Mouse (Mus musculus) monocyte, adult 5-6 weeks (primary cell): ENCODE measurements around the gene Ube2e1. TPM values are rescaled to one million over a fixed set of nuclear protein-coding genes. Genes with fewer than 3 reads are reported as not detected.

Experiments
- ATAC-seq: fragments of 153-309, 156-312 bp; replicated peaks from 2 replicates; pipeline ENCODE4 v1.8.0; 2017; ENCODE audit warnings: mild to moderate bottlenecking; ENCODE audit not compliant: low TSS enrichment, insufficient number of reproducible peaks, severe bottlenecking, poor library complexity, low FRiP score
- total RNA-seq: library from RNA; stranded (forward); fragments of 200-1000, 200-491, 200-594 nt; gene quantifications from 3 replicates; pipeline ENCODE4 v1.2.3, GENCODE M21; 2017

The Ube2e1 gene
- 44.2 to 61.0 TPM (median 50.6 TPM) in 3 replicates for total RNA-seq

DNA sequence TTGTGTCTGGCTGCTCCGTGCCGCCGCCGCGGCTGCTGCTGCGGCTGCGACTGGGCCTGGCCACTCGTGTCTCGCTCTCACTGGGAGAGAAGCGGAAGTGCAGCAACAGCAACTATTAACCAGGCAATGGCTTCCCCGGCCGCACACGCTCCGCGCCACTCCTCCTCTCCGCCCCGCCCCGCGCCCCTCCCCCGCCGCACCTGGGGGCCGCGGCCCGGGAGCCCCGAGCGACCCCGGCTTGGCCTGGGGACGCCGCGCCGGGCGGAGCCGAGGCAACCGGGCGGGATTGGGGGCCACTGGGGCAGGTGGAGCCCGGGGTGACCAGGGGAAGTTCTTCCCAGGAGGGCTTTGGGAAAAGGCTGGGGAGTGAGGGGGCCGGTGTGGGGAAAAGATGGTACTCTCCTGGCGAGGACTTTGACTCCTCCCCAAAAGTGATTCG is at the start of gene Ube2e1:
Gene Ube2e1 (minus strand): TSS at position 167 of the 439 bp plus-strand sequence.
- ATAC-seq = peak; percentile 91

DNA sequence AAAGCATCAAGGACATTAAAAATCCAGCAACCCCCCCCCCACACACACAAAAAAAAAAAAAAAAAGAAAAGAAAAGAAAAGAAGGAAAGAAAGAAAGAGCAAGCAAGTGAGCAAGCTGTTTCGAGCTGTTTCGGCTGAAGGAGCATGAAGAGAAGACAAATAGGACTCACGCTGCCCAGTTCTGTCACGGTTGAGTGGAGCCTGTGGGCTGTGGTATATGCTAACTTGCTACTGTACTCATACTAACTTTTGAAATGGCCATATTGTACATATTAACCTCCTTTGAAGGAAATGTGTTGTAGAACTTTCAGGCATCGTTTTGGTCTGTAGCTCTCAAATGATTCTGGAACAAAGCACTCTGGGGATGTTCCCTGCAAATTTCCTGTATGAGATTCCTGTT is 48.2 kb upstream of the Ube2e1 start:
- no peak for ATAC-seq

DNA sequence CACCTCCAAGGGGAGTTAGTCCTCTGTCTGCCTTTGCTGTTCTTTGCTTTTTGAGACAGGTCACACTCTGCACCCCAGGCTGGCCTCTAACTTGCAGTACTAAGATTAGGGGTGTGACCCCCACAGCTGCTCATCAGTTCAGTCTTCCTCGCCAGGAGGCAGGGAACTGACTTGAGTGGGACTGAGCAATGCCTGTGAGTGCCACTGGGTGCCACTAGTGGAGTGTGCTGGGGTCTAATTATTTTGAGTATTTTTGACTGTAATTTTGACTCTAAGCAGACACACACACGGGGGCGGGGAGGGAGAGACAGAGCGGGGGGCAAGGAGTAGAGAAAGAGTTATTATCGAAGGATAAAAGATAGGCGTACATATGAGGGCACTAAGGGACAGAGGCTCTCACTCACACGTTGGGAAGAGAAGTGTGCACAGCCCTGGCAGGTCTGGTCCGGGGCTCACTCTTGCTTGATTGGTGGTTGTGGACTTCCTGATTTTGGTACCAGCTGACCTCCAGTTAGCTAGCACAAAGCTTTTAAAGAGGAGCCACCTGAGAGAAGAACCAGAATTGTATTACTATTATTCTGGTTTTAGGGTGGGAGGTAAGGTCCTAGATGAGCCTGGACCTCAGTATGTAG is 46.4 kb upstream of the Ube2e1 start:
- ATAC-seq = no peak

DNA sequence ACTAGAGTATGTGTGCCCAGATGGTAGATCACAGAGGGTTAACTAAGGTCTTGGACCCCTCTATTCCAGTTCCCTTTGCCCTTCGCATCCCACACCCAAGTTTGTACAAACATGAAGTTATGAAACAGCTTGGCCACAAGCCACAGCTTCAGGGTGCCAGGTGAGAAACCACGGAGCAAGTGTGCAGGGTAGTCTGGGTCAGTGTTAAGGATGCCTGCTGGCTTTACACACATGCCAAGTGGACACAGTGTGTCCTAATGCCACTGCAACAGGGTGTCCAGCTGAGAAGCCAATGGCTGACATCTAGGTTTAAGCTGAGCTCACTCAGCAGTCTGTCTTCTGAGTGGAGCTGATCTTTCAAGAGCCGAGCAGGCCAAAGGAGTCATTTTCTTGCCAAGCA is 44.5 kb upstream of the Ube2e1 start:
- no peak for ATAC-seq

DNA sequence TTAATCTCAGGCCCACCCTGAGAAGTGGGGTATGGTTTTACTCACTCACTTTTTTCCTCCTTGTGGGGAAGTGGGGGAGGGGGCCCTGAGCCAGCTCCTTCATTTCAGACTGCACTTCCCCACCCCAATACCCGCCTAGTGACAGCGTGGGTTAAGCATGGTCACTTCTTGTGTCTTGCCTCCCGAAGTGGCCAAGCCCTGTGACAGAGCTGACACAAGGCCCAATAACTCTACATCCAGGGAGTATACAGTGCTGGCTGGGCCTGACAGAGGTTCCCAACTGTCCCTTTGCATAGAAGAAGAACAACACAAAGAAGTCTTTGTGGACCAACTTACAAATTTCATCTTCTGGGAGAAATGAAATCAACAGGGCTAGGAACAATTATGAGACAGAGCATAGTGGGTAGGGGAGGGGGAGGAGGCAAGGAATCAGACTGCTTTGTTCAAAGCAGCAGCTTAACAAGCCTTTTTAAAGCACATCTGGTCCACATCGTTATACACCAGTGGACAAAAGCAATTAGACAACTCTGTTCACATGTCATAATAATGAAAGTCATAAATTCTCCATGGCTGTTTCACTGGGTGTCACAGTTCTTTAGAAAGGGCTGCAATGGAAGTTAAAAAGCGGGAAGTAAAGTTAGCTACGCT is 42.2 kb upstream of the Ube2e1 start:
- no peak for ATAC-seq

DNA sequence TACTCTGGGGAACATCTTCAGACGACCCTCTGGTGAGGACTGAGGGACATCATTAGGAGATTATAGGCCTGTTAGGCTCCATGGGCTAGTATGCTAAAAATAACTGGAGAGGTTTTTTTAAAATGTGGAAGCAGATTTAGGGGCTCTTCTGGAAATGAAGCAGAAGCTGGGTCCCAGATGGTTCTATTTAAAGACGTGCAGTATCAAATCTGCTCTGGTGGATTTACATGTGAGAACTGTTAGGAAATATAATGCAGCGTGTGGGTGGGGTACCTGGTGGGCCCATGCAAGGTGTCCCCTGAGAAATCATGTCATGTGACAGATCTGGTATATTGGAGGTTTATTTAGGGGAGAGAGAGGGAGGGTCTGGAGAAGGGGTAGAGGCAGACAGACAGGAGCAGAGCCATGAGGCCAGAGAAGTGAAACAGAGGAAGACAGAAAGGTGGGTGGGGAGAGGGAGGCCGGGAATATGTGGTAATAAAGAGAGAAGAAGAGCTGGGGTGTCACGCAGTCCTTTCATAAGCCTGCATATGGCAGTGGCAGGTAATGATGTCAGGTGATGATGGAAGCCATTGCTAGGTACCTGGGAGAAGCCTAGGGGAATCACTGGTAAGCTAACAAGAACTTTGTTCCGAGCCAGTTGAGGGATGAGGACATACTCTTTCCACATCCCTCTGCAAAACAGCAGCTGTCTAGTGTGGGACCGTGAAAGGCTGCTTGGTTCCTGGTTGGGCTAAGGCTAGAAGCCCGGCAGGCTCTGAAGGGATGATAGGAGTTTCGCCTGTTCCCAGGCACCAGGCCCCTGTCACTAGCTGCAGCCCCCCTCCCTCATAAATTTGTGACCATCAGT is 41.3 kb upstream of the Ube2e1 start:
- ATAC-seq = no peak

DNA sequence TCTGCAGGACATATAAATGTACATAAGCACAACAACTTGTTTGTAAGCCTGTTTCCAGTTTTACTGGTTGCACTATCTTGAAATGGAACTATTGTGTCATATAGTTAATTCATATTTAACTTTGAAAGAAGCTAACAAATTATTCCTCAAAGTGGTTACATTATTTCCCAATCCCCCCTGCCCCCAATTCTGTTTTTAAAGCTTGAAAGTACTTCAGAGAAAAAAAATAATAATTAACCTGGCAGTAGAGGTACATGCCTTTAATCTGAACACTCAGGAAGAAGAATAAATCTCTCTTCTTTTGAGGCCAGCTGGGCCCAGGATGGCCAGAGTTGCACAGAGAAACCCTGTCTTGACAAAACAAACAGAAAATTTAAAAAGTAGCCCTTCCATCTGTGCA is 37.4 kb upstream of the Ube2e1 start:
- no peak for ATAC-seq

DNA sequence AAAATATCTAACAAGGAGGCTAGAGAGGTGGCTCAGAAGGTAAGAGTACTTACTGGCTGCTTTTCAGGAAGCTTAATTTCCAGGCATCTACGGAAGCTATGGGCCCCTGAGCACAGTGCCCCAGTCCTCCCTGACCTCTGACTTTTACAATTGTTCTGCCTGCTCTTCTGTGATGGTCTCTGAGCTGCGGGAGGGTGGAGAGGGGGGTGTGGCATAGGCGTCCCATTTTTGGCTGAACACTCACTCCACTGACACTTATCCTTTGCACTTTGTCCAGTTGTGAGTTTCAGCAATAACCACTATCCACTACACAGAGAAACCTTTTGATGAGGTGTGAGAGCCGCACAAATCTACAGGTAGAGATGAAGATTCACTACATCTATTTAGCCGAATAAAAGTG is 35.4 kb upstream of the Ube2e1 start:
- no peak for ATAC-seq

DNA sequence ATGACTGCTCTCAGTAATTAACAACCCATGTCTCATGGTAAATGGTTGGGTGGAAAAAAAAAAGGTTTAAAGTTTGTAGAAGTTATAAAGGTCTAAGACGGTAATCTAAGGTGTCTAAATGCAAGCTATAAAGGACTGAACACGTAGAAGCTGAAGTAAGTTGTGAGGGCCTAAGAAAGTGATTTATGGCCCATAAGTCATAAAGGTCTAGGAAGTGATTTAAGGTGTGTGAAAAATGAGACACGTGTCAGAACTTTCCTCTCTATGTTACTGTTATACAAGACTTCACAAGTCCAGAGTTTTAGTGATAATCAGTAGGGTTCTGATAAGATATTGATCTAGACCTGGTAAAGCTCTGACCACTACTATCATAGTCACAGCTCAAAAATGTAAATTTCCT is 32.7 kb upstream of the Ube2e1 start:
- no peak for ATAC-seq

DNA sequence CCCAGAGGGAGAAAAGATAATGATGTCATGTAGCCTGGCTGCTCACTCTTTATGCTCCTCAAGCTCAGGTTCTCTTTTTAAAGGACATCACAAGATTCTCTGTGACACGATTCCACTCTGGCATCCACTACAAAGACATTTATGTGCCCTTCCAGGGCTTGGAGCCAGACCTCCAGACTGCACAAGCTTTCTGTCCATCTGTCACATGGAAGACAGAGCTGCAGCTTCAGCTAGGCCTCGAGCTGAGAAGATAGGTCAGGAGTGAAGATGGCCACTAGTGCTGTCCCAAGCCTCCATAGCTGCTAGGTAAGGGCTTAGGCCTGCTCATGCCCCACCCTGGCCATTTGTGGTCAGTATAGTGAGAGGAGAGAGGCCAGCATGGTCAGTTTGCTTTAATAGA is 24.8 kb upstream of the Ube2e1 start:
- no peak for ATAC-seq

DNA sequence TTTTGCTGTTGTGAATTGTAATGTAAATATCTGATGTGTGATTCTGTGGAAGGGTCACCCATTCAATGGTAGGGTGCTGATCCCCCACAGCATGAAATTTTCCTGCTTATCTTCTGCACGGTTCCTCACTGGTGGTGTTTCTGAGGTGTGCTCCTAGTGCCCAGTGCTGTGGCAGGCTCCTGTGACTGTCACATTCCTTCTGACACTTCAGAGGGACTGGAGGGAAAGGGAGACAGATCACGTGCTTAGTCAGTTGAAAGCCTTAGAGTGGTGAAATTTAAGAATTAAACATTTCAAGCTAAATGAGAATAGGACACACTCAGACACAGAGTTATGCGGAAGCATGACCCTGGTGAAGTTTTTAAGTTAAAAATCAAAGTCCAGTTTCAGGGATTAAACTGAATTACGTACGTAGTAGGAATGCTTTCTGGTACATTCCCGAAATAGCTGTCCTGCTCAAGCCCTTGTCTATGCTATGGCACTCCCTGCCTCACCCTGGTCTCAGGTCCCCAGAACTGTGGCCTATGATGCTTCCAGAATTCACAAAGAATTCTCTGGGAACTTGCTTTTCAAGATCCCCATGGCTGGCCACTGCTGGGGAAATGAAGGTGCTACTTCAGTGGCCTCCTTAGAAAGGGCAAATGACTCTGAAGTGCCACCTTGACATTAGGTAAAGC is 24.0 kb upstream of the Ube2e1 start:
- no peak for ATAC-seq

DNA sequence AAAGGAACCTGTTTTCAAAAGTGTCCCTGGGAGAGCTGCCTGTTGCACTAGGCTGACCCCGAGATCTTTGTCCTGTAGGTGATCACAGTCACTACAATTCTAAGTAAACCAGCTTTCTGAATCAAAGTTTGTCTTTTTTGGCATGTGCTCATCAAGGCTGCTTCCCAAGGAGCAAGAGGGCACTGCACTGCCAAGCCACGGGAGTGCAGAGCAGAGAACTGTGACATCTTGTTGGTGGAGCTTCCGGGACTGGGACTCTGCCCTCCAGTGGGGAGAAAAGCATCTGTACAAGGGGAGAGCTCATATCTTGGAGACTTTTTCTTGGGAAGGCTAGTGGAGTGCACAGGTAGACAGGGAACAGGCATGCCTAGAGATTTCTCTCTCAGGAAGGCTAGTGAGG is 21.9 kb upstream of the Ube2e1 start:
- ATAC-seq = no peak

DNA sequence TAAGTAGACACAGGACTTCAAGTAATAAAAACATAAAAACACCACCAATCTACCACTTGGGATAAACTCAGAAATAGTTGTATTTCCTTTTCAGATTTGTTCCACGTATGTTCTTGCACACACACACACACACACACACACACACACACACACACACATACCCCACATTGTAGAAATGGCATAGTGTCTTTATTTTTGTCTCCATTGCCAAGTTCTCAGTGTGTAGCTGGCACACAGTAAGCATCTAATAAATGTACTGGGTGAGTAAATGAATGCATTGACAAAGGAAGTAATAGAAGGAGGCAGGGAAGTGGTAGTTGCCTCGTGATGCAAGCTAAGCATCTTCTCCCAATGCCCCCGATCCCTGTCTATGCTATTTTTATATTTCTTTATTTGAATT is 21.3 kb upstream of the Ube2e1 start:
- no peak for ATAC-seq

DNA sequence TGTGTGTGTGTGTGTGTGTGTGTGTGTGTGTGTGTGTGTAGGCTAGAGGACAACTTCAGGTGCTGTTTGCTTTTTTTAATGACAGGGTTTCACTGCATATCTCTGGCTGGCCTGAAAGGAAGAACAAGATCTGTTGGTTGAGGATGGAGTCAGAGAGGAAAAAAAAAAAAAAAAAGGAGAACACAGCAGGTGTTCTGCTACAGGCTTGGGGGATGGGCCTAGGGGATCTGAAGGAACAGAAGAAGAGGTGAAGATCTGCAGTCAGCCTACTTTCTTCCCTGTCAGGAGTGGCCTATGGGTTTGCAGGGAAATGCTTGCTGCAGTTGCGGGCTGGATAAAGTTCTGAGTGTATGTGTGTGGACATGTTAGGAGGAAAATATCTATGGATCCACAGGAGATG is 19.0 kb upstream of the Ube2e1 start:
- ATAC-seq = no peak

DNA sequence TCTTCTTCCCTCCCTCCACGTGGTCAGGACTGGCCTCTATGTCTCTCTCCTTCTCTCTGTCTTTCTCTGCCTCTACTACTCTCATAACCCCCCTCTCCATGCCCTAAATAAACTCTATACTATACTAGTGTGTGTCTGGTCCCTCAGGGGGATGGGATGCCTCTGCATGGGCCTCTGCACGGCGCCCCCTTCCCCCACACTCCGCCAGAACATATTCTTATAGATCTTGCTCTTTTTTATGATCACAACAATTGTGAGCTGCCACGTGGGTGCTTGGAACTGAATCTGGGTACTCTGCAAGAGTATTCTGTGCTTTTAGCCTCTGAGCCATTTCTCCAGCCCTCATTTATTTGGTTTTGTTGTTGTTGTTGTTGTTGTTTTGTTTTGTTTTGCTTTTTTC is 18.2 kb upstream of the Ube2e1 start:
- no peak for ATAC-seq

DNA sequence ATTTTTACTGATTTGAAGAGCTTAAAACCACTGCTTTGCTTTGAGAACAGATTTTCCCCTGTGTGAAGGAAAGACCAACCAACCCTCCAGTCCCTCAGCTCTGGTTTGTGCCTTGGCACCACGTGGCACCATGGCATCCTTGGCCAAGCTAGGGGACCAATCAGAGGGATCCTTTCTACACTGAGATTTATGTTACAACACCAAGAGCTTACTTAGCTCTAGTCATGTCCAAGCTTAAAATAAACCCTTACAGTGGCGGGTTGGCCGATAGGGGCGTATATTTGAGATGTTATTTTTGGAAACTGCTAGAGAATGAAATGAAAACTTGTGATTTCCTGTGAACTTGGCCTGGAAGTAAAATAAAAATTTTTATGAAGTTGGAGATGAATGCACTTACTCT is 11.9 kb upstream of the Ube2e1 start:
- ATAC-seq = no peak

DNA sequence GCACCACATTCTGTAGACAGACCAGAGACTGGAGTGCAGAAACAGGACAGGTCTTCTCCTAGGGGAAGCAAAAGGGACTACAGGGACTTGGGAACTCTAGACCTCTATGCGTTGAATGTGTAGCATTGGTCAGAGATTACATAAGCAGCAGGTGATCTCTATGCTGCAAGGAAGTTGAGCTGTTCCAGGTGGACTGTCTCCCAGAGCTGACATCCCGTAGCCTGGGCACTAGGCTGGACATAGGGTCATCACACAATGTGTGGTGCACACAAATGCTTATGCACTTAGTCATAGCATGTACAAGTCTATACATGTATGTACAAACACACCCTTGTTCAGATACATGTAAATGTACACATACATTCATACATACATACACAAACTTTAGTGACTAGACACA is 11.1 kb upstream of the Ube2e1 start:
- no peak for ATAC-seq

DNA sequence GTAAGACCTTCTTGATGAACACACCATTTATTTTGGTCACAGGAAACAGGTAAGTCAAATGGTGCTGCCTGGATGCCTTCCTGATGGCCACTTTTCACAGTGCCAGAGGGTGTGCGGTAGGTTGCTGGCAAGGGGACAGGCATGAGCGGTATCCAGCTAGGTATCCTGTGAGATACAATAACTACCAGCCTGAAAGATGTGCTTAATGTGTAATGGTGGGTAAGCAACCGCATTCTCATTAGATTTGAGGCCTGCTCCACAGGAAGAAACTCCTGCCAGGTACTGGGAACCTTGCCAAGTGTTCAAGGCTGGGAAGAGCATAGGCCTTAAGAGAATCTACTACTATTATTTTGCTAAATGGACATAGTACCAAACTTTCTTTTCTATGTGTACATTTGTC is 9.4 kb upstream of the Ube2e1 start:
- ATAC-seq = no peak

DNA sequence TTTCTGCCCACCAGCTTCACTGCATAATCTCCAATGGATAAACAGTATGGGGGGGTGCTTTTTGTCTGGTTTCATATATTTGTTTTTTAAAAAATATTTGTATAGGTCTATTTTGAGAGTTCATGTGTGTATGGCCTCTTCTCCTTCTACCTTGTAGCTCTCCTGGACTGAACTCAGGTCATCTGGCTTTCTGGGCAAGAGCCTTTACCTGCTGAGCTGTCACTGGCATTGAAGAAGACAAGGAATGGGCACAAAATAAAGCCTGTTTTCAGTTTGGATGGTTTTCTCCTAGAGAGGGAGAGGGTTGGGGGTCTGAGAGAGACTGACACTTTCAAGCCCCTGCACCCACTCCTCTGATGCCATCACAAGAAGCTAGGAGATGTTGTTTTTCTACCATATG is 4.4 kb upstream of the Ube2e1 start:
- no peak for ATAC-seq
